Mouse (Mus musculus): ENCODE measurements around the gene Lsm12. TPM values are rescaled to one million over a fixed set of nuclear protein-coding genes. Genes with fewer than 3 reads are reported as not detected.
A peak's percentile ranks its signal among the peaks of the same experiment; 100 is the strongest.

Lsm12 gene
- polyA plus RNA-seq (2016; fragmentation: Nextera tagmentation; extraction: Ambion mirVana): 137 and 141 TPM in 2 replicates

- Histone ChIP-seq H3K36me3 (replicated peaks) (peaks cover 35% of the 10 kb centered on the region), H3K9me3 (no peaks in the 10 kb centered on the region), H3K27me3 (ENCODE audit: poor library complexity, severe bottlenecking) (no peaks in the 10 kb centered on the region), H3K4me3 (peak within 1 kb of the TSS; percentile 88), H3K4me1 (peaks cover 35% of the 10 kb centered on the region), H3K27ac (peak within 1 kb of the TSS; percentile 98)
- peak; percentile 90 for DNase-seq (ENCODE audit: extremely low spot score, low spot score)
- WGBS: under 1% methylated on average over 70 of the region's 70 CpGs
Observed at GRCm38 (mm10) chr11:102184646-102185495, at the start of gene Lsm12. Lsm12 (minus strand) TSS chr11:102185296.

GRCm38 (mm10) chr11:102230006-102230741 lies 45.1 kb upstream of the Lsm12 start, which contains the start of gene Hdac5:
Hdac5 (minus strand) TSS chr11:102230166.
- Histone ChIP-seq H3K4me3 (peak within 1 kb of the TSS; percentile 90), H3K9me3 (no peaks in the 10 kb centered on the region), H3K36me3 (replicated peaks) (no peaks in the 10 kb centered on the region), H3K4me1 (peaks cover 53% of the 10 kb centered on the region), H3K27me3 (ENCODE audit: poor library complexity, severe bottlenecking) (peaks cover 40% of the 10 kb centered on the region), H3K27ac (peak within 1 kb of the TSS; percentile 92)
- DNase-seq (ENCODE audit: extremely low spot score, low spot score): peak; percentile 97
- WGBS: under 1% methylated on average over 43 of the region's 49 CpGs

GRCm38 (mm10) chr11:102229331-102229953 lies 44.3 kb upstream of the Lsm12 start:
- Histone ChIP-seq H3K9me3 (no peaks in the 10 kb centered on the region), H3K4me1 (peaks cover 61% of the 10 kb centered on the region)

GRCm38 (mm10) chr11:102228646-102229268 lies 43.7 kb upstream of the Lsm12 start:
- Histone ChIP-seq H3K27me3 (ENCODE audit: poor library complexity, severe bottlenecking) (peaks cover 54% of the 10 kb centered on the region), H3K4me1 (peaks cover 68% of the 10 kb centered on the region), H3K27ac (peak overlapping the region; percentile 92), H3K36me3 (replicated peaks) (no peaks in the 10 kb centered on the region), H3K4me3 (peak overlapping the region; percentile 90), H3K9me3 (no peaks in the 10 kb centered on the region)
- WGBS: 21% methylated on average over 7 of the region's 7 CpGs
- no peak for DNase-seq (ENCODE audit: extremely low spot score, low spot score)

More at GRCm38 (mm10) chr11:102229331-102229953, 44.3 kb upstream of the Lsm12 start:
- Histone ChIP-seq H3K36me3 (replicated peaks) (no peaks in the 10 kb centered on the region), H3K27me3 (ENCODE audit: poor library complexity, severe bottlenecking) (peaks cover 47% of the 10 kb centered on the region), H3K4me3 (peak overlapping the region; percentile 90), H3K27ac (peak overlapping the region; percentile 92)
- under 1% methylated on average over 47 of the region's 47 CpGs for WGBS
- DNase-seq (ENCODE audit: extremely low spot score, low spot score): no peak

GRCm38 (mm10) chr11:102228191-102228545 lies 43.1 kb upstream of the Lsm12 start:
- H3K27me3 ChIP-seq (ENCODE audit: poor library complexity, severe bottlenecking): peaks cover 60% of the 10 kb centered on the region
- H3K27ac ChIP-seq: peak overlapping the region; percentile 92
- DNase-seq (ENCODE audit: extremely low spot score, low spot score): no peak
- H3K4me3 ChIP-seq: peak overlapping the region; percentile 90
- H3K36me3 ChIP-seq (replicated peaks): no peaks in the 10 kb centered on the region
- H3K9me3 ChIP-seq: no peaks in the 10 kb centered on the region
- peaks cover 73% of the 10 kb centered on the region for H3K4me1 ChIP-seq
- WGBS: 28% methylated on average over 9 of the region's 9 CpGs

- Histone ChIP-seq H3K9me3 (no peaks in the 10 kb centered on the region), H3K27me3 (ENCODE audit: poor library complexity, severe bottlenecking) (peaks cover 60% of the 10 kb centered on the region), H3K4me3 (peak overlapping the region; percentile 90), H3K36me3 (replicated peaks) (no peaks in the 10 kb centered on the region), H3K4me1 (peaks cover 78% of the 10 kb centered on the region), H3K27ac (peak overlapping the region; percentile 92)
- WGBS: 17% methylated on average over 12 of the region's 12 CpGs
- DNase-seq (ENCODE audit: extremely low spot score, low spot score): no peak
Observed at GRCm38 (mm10) chr11:102227270-102228190, 42.4 kb upstream of the Lsm12 start.

GRCm38 (mm10) chr11:102226067-102226978 lies 41.2 kb upstream of the Lsm12 start:
- 60% methylated on average over 12 of the region's 12 CpGs for WGBS
- no peaks in the 10 kb centered on the region for H3K9me3 ChIP-seq
- no peak for DNase-seq (ENCODE audit: extremely low spot score, low spot score)
- peaks cover 60% of the 10 kb centered on the region for H3K27me3 ChIP-seq (ENCODE audit: poor library complexity, severe bottlenecking)
- H3K4me1 ChIP-seq: peaks cover 86% of the 10 kb centered on the region
- H3K36me3 ChIP-seq (replicated peaks): peaks cover 6% of the 10 kb centered on the region
- H3K27ac ChIP-seq: no peak overlapping the region
- peak overlapping the region; percentile 90; the same call in 1 of the 2 replicates for H3K4me3 ChIP-seq

- 0 out of 2 replicates have a peak overlapping the region, but pooled peaks have one; percentile 45 for H3K27ac ChIP-seq
- peaks cover 11% of the 10 kb centered on the region for H3K36me3 ChIP-seq (replicated peaks)
- H3K4me3 ChIP-seq: peak overlapping the region; percentile 35
- no peak for DNase-seq (ENCODE audit: extremely low spot score, low spot score)
- 76% methylated on average over 5 of the region's 5 CpGs for WGBS
- H3K9me3 ChIP-seq: no peaks in the 10 kb centered on the region
- peaks cover 60% of the 10 kb centered on the region for H3K27me3 ChIP-seq (ENCODE audit: poor library complexity, severe bottlenecking)
- H3K4me1 ChIP-seq: peaks cover 85% of the 10 kb centered on the region
Observed at GRCm38 (mm10) chr11:102225221-102225620, 40.1 kb upstream of the Lsm12 start.

- no peaks in the 10 kb centered on the region for H3K9me3 ChIP-seq
- H3K4me1 ChIP-seq: peaks cover 87% of the 10 kb centered on the region
- peak overlapping the region; percentile 35 for H3K4me3 ChIP-seq
- peak overlapping the region; percentile 45 for H3K27ac ChIP-seq
- 10% methylated on average over 22 of the region's 22 CpGs for whole genome bisulfite sequencing
- DNase-seq (ENCODE audit: extremely low spot score, low spot score): no peak
- peaks cover 14% of the 10 kb centered on the region for H3K36me3 ChIP-seq (replicated peaks)
- H3K27me3 ChIP-seq (ENCODE audit: poor library complexity, severe bottlenecking): peaks cover 60% of the 10 kb centered on the region
Observed at GRCm38 (mm10) chr11:102224686-102225085, 39.6 kb upstream of the Lsm12 start.

- Histone ChIP-seq H3K36me3 (replicated peaks) (peaks cover 14% of the 10 kb centered on the region), H3K27me3 (ENCODE audit: poor library complexity, severe bottlenecking) (peaks cover 49% of the 10 kb centered on the region), H3K27ac (no peak overlapping the region), H3K4me3 (no peak overlapping the region), H3K4me1 (peaks cover 87% of the 10 kb centered on the region), H3K9me3 (no peaks in the 10 kb centered on the region)
- DNase-seq (ENCODE audit: extremely low spot score, low spot score): peak; percentile 54
- 49% methylated on average over 6 of the region's 6 CpGs for WGBS
Observed at GRCm38 (mm10) chr11:102223166-102223565, 38.1 kb upstream of the Lsm12 start.

GRCm38 (mm10) chr11:102221954-102222351 lies 36.9 kb upstream of the Lsm12 start:
- WGBS: 85% methylated on average over 8 of the region's 8 CpGs
- H3K4me1 ChIP-seq: peaks cover 87% of the 10 kb centered on the region
- no peak overlapping the region for H3K4me3 ChIP-seq
- peaks cover 38% of the 10 kb centered on the region for H3K27me3 ChIP-seq (ENCODE audit: poor library complexity, severe bottlenecking)
- DNase-seq (ENCODE audit: extremely low spot score, low spot score): no peak
- H3K9me3 ChIP-seq: no peaks in the 10 kb centered on the region
- H3K36me3 ChIP-seq (replicated peaks): peaks cover 14% of the 10 kb centered on the region
- H3K27ac ChIP-seq: peak overlapping the region; percentile 54
